ENCODE assay signal across 38 mouse cellular contexts in the genomic region with DNA sequence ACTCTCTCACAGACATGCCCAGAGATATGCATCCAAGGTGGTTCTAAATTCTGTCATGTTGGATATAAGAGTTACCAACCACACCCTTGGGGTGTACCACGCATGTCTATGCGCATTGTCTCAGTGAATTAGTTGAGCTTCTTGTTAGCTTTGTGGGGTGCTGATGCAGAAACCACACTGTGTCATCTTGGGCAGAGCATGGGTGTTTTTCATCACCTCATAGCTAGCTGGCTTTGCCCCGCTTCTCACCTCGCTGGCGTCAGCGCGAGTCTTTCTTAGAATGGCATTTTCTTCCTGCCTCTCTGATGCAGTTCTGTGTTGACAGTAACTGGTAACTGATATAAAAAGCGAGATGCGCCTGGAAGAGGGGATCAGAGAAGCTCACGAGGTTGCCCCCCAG. TPM values are rescaled to one million over a fixed set of nuclear protein-coding genes. Genes with fewer than 3 reads are reported as not detected.
"Had no signal": no experiment of that assay in that cellular context is flagged by ENCODE, and none has a peak within 500 bp of the region (broad histone marks: within the 10 kb centered on the region; RNA-seq: fewer than 3 reads in every experiment).

No protein-coding gene starts in this region.

- DNase-seq: left cerebral cortex, postnatal 4 days; liver; liver, embryonic 13.5 days; liver, postnatal 0 days; lung, adult 18-20 months; lung, adult 2 months; lung, embryonic 14.5 days; lung, postnatal 10 days; lung, postnatal 14 days; lung, postnatal 36 days; lung, postnatal 4 days; midbrain, embryonic 14.5 days had no signal

- H3K4me2 ChIP-seq: limb, embryonic 12.5 days; limb, embryonic 13.5 days; limb, embryonic 15.5 days; liver, embryonic 11.5 days; liver, embryonic 12.5 days; liver, embryonic 13.5 days; liver, embryonic 15.5 days; lung, embryonic 14.5 days; lung, embryonic 15.5 days; midbrain, embryonic 11.5 days; midbrain, embryonic 12.5 days; midbrain, embryonic 13.5 days; midbrain, embryonic 15.5 days; neural tube, embryonic 12.5 days; neural tube, embryonic 13.5 days had no signal

- H3K9me3 ChIP-seq: limb, embryonic 10.5 days; limb, embryonic 12.5 days; limb, embryonic 13.5 days; limb, embryonic 15.5 days; liver, embryonic 12.5 days; liver, embryonic 13.5 days; liver, embryonic 15.5 days; lung, embryonic 15.5 days; midbrain, embryonic 10.5 days; midbrain, embryonic 12.5 days; midbrain, embryonic 13.5 days; midbrain, embryonic 15.5 days; neural tube, embryonic 12.5 days; neural tube, embryonic 13.5 days had no signal

- H3K4me1 ChIP-seq: limb, embryonic 10.5 days; limb, embryonic 13.5 days; liver, embryonic 12.5 days; liver, embryonic 13.5 days; liver, embryonic 15.5 days; lung, embryonic 15.5 days; midbrain, embryonic 10.5 days; midbrain, embryonic 12.5 days; midbrain, embryonic 13.5 days; midbrain, embryonic 15.5 days; neural tube, embryonic 12.5 days; neural tube, embryonic 13.5 days had no signal

- H3K27ac ChIP-seq: limb, embryonic 10.5 days; limb, embryonic 12.5 days; limb, embryonic 13.5 days; limb, embryonic 15.5 days; liver, embryonic 12.5 days; liver, embryonic 13.5 days; liver, embryonic 14.5 days; liver, embryonic 15.5 days; lung, embryonic 15.5 days; macrophage; midbrain, embryonic 10.5 days; midbrain, embryonic 12.5 days; midbrain, embryonic 13.5 days; midbrain, embryonic 15.5 days; neural tube, embryonic 12.5 days; neural tube, embryonic 13.5 days had no signal

- H3K4me3 ChIP-seq: limb, embryonic 10.5 days; limb, embryonic 12.5 days; limb, embryonic 13.5 days; limb, embryonic 15.5 days; liver, embryonic 12.5 days; liver, embryonic 13.5 days; liver, embryonic 15.5 days; lung, embryonic 15.5 days; megakaryocyte, embryonic 14.5 days; midbrain, embryonic 10.5 days; midbrain, embryonic 12.5 days; midbrain, embryonic 13.5 days; midbrain, embryonic 15.5 days; myocyte; neural tube, embryonic 12.5 days; neural tube, embryonic 13.5 days had no signal

- ATAC-seq: liver, embryonic 12.5 days; liver, postnatal 0 days; lung, postnatal 0 days; midbrain, embryonic 13.5 days; midbrain, embryonic 15.5 days; midbrain, embryonic 16.5 days had no signal

- H3K9ac ChIP-seq: limb, embryonic 12.5 days; limb, embryonic 13.5 days; limb, embryonic 15.5 days; liver, embryonic 12.5 days; liver, embryonic 13.5 days; liver, embryonic 14.5 days; liver, embryonic 15.5 days; liver, postnatal 0 days; lung, embryonic 14.5 days; lung, embryonic 15.5 days; midbrain, embryonic 12.5 days; midbrain, embryonic 13.5 days; midbrain, embryonic 15.5 days; neural tube, embryonic 12.5 days; neural tube, embryonic 13.5 days had no signal

- H3K36me3 ChIP-seq: limb, embryonic 10.5 days; limb, embryonic 12.5 days; limb, embryonic 13.5 days; limb, embryonic 15.5 days; liver, embryonic 12.5 days; liver, embryonic 13.5 days; liver, embryonic 15.5 days; lung, embryonic 15.5 days; midbrain, embryonic 10.5 days; midbrain, embryonic 12.5 days; midbrain, embryonic 13.5 days; midbrain, embryonic 15.5 days; neural tube, embryonic 12.5 days; neural tube, embryonic 13.5 days had no signal

- H3K27me3 ChIP-seq: limb, embryonic 12.5 days; limb, embryonic 13.5 days; limb, embryonic 15.5 days; liver, embryonic 13.5 days; liver, embryonic 15.5 days; lung, embryonic 15.5 days; midbrain, embryonic 12.5 days; midbrain, embryonic 13.5 days; midbrain, embryonic 15.5 days; neural tube, embryonic 12.5 days; neural tube, embryonic 13.5 days had no signal

RNA-seq across cellular contexts. Expression of a gene that starts 48.1 kb away (rescaled TPM):
- total RNA-seq: megakaryocyte progenitor cell, adult 5-6 weeks; megakaryocyte, adult 5-6 weeks; megakaryocyte-erythroid progenitor cell, adult 5-6 weeks had no signal
- polyA plus RNA-seq: limb, embryonic 10.5 days; limb, embryonic 11.5 days; limb, embryonic 12.5 days; liver, embryonic 11.5 days; liver, embryonic 12.5 days; macrophage; midbrain, embryonic 10.5 days; midbrain, embryonic 11.5 days; neural tube, embryonic 11.5 days; neural tube, embryonic 12.5 days had no signal
